Mouse (Mus musculus) intestine, embryonic 14.5 days (tissue): ENCODE data around the gene Txndc2. TPM values are rescaled to one million over a fixed set of nuclear protein-coding genes. Genes with fewer than 3 reads are reported as not detected.

ENCODE experiments used
- ATAC-seq: fragments of 200-750 bp; cut with Nextera tagmentation; replicated peaks from 2 replicates; pipeline ENCODE4 v1.8.0; 2017; ENCODE audit warnings: low read depth, moderate number of reproducible peaks, moderate TSS enrichment, moderate library complexity; ENCODE audit not compliant: low FRiP score, low TSS enrichment
- DNase-seq: peaks from one replicate; pipeline ENCODE4 v3.0.0-alpha.2; 2018; ENCODE audit warnings: low spot score
- H3K27ac ChIP-seq: fragments of 300-500 bp; sonication (generic); 2 replicates; pipeline ENCODE4 v1.5.1; 2014; ENCODE audit warnings: low read depth, mild to moderate bottlenecking, control low read depth
- H3K27me3 ChIP-seq: fragments of 300-500 bp; sonication (generic); replicated peaks from 2 replicates; pipeline ENCODE4 v1.6.1; 2014; ENCODE audit warnings: low read length, control low read depth; ENCODE audit not compliant: control insufficient read depth, insufficient read depth
- H3K36me3 ChIP-seq: fragments of 300-500 bp; sonication (generic); 2 replicates; pipeline ENCODE4 v1.6.1; 2014; ENCODE audit warnings: low read length, control low read depth; ENCODE audit not compliant: control insufficient read depth, insufficient read depth
- H3K4me1 ChIP-seq: fragments of 300-500 bp; sonication (generic); replicated peaks from 2 replicates; pipeline ENCODE4 v1.6.1; 2014; ENCODE audit warnings: low read length, control low read depth, mixed read lengths; ENCODE audit not compliant: control insufficient read depth, insufficient read depth
- H3K4me2 ChIP-seq: fragments of 300-500 bp; sonication (generic); 2 replicates; pipeline ENCODE4 v1.6.1; 2014; ENCODE audit warnings: low read length
- H3K4me3 ChIP-seq: fragments of 300-500 bp; sonication (generic); 2 replicates; pipeline ENCODE4 v1.5.1; 2014; ENCODE audit warnings: low read depth, low read length, control low read depth, mixed read lengths
- H3K9ac ChIP-seq: fragments of 300-500 bp; sonication (generic); 2 replicates; pipeline ENCODE4 v1.6.1; 2014; ENCODE audit warnings: mild to moderate bottlenecking, low read length
- H3K9me3 ChIP-seq: fragments of 300-500 bp; sonication (generic); 2 replicates; pipeline ENCODE4 v1.6.1; 2016; ENCODE audit warnings: low read length, control low read depth; ENCODE audit not compliant: control insufficient read depth
- WGBS: fragments of 180-500 bp; shearing (Covaris S2); extraction: QIAGEN DNeasy Blood & Tissue Kit; methylation state at CpG from one replicate; pipeline ENCODE4 v1.1.7; 2014; 5-methylcytosine and 5-hydroxymethylcytosine counted together
- polyA plus RNA-seq: library from polyadenylated mRNA; unstranded; fragments of >200 nt; fragmentation: Nextera tagmentation; extraction: Ambion mirVana; gene quantifications from 2 replicates; pipeline ENCODE4 v1.2.1, GENCODE M21; 2014

Txndc2 gene
- polyA plus RNA-seq, 1 experiment from 2014 or later, result not detected

- Histone ChIP-seq H3K4me2 (no peak overlapping the region), H3K4me1 (no peaks in the 10 kb centered on the region), H3K9me3 (no peaks in the 10 kb centered on the region), H3K9ac (no peak overlapping the region), H3K36me3 (no peaks in the 10 kb centered on the region), H3K27ac (no peak overlapping the region), H3K4me3 (no peak overlapping the region), H3K27me3 (no peaks in the 10 kb centered on the region)
- 88% methylated on average over 9 of the region's 9 CpGs for WGBS
- no peak for ATAC-seq
- DNase-seq, result no peak
Observed at GRCm38 (mm10) chr17:65648371-65649174, 6.6 kb upstream of the Txndc2 start.

DNA sequence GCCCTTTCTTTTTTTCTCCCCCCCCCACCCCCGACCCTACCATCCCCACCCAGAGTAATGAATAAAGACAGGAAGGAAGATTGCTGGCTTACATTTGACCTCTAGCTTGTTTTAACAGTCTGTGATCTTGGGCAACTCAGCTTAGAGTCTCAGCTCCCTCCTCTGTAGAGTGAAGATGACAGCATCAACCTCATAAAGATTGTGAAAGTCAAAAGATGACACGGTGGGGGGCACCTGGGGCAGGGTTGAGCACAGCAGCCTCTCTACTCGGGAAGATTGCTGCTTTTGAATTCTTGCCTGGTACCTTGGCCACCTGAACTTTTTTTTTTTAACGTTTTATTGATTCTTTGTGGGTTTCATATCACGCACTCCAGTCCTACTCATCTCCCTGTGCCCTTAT, 6.0 kb upstream of the Txndc2 start:
- WGBS, result 56% methylated on average over 5 of the region's 5 CpGs
- Histone ChIP-seq H3K36me3 (no peaks in the 10 kb centered on the region), H3K9ac (no peak overlapping the region), H3K4me2 (no peak overlapping the region), H3K9me3 (no peaks in the 10 kb centered on the region), H3K27me3 (no peaks in the 10 kb centered on the region), H3K4me1 (peaks cover 4% of the 10 kb centered on the region), H3K27ac (no peak overlapping the region), H3K4me3 (no peak overlapping the region)
- ATAC-seq (no peak), DNase-seq (no peak)

DNA sequence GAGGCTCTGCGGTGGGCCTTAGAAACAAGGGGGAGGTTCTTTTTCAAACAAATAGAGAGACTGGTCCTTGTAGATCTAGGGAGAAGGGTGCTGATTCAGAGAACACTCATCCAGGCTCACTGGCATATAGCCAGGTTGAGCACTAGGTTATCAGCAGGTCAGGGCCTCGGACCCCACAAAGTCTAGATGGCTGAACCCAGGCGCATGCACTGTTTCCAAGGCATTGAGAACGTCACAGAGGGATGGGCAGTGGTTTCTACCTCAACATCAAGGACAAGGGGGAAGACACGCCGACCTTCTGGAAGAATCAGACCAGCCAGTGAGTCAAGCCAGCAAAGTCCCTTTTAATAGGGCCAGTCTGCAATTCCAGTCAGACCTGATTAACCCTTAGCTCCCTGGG, 5.3 kb upstream of the Txndc2 start:
- Histone ChIP-seq H3K9ac (no peak overlapping the region), H3K4me3 (no peak overlapping the region), H3K27ac (no peak overlapping the region), H3K27me3 (no peaks in the 10 kb centered on the region), H3K4me2 (no peak overlapping the region), H3K36me3 (no peaks in the 10 kb centered on the region), H3K4me1 (peaks cover 4% of the 10 kb centered on the region), H3K9me3 (no peaks in the 10 kb centered on the region)
- WGBS, result 60% methylated on average over 6 of the region's 6 CpGs
- DNase-seq, result no peak
- ATAC-seq, result no peak

- Histone ChIP-seq H3K4me2 (no peak overlapping the region), H3K36me3 (no peaks in the 10 kb centered on the region), H3K9me3 (no peaks in the 10 kb centered on the region), H3K27me3 (no peaks in the 10 kb centered on the region), H3K27ac (0 out of 2 replicates have a peak overlapping the region, but pooled peaks have one; percentile 7), H3K4me1 (peaks cover 4% of the 10 kb centered on the region), H3K9ac (no peak overlapping the region), H3K4me3 (no peak overlapping the region)
- ATAC-seq, result no peak
- no peak for DNase-seq
- 76% methylated on average over 5 of the region's 5 CpGs for WGBS
Observed at GRCm38 (mm10) chr17:65643579-65643978, 1.6 kb upstream of the Txndc2 start.

DNA sequence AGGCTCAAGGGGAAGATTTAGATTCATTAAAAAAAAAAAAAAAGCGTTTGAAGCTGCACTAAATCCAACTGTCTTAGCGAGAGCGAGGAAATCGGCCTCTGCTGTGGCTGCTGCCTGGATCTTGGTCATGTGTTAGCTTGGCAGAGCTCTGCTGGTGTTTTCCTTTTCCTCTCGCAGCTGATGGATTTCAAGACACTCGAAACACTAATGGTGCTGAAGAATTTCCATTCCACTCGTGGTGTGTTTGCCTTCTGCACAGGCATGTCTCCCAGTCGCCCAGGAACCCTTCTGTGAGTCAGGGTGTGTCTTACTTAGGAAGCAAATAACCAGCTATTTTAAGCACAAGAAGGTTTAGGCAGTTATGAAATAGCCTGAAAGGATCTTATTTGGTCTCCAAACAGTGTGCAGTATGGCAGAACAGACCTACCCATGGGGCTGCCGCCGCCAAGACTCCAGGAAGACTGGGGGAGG, 1.1 kb upstream of the Txndc2 start:
- no peaks in the 10 kb centered on the region for H3K9me3 ChIP-seq
- 0 out of 2 replicates have a peak overlapping the region, but pooled peaks have one; percentile 7 for H3K27ac ChIP-seq
- H3K4me2 ChIP-seq, result no peak overlapping the region
- no peak for ATAC-seq
- WGBS, result 33% methylated on average over 10 of the region's 10 CpGs
- DNase-seq, result no peak
- no peak overlapping the region for H3K4me3 ChIP-seq
- no peaks in the 10 kb centered on the region for H3K36me3 ChIP-seq
- H3K9ac ChIP-seq, result no peak overlapping the region
- H3K4me1 ChIP-seq, result peaks cover 4% of the 10 kb centered on the region
- no peaks in the 10 kb centered on the region for H3K27me3 ChIP-seq

- no peak for ATAC-seq
- WGBS, result 74% methylated on average over 5 of the region's 5 CpGs
- H3K9me3 ChIP-seq, result no peaks in the 10 kb centered on the region
- H3K9ac ChIP-seq, result no peak overlapping the region
- peaks cover 4% of the 10 kb centered on the region for H3K4me1 ChIP-seq
- H3K4me2 ChIP-seq, result no peak overlapping the region
- H3K27me3 ChIP-seq, result no peaks in the 10 kb centered on the region
- no peak overlapping the region for H3K27ac ChIP-seq
- no peak overlapping the region for H3K4me3 ChIP-seq
- no peak for DNase-seq
- no peaks in the 10 kb centered on the region for H3K36me3 ChIP-seq
Observed at GRCm38 (mm10) chr17:65642578-65642991, 617 bp upstream of the Txndc2 start.

DNA sequence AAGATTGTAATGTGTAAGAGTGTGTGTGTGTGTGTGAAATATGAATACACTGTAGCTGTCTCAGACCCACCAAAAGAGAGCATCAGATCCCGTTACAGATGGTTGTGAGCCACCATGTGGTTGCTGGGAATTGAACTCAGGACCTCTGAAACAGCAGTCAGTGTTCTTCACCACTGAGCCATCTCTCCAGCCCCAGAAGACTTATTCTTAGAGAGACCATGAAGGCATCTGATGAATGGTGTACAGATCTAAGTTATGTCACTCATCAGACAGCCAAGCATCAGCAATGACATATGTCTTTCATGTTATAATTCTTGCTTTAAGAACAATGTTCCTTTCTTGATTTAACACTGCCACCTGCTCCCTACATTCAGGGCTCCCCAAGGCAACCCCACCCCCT, 2.8 kb downstream of the Txndc2 start:
- no peaks in the 10 kb centered on the region for H3K36me3 ChIP-seq
- H3K4me1 ChIP-seq, result peaks cover 9% of the 10 kb centered on the region
- WGBS, result 96% methylated on average over 1 of the region's 1 CpGs
- H3K9ac ChIP-seq, result no peak overlapping the region
- H3K27ac ChIP-seq, result no peak overlapping the region
- ATAC-seq (no peak), DNase-seq (no peak)
- H3K4me3 ChIP-seq, result no peak overlapping the region
- no peak overlapping the region for H3K4me2 ChIP-seq
- no peaks in the 10 kb centered on the region for H3K9me3 ChIP-seq
- no peaks in the 10 kb centered on the region for H3K27me3 ChIP-seq

DNA sequence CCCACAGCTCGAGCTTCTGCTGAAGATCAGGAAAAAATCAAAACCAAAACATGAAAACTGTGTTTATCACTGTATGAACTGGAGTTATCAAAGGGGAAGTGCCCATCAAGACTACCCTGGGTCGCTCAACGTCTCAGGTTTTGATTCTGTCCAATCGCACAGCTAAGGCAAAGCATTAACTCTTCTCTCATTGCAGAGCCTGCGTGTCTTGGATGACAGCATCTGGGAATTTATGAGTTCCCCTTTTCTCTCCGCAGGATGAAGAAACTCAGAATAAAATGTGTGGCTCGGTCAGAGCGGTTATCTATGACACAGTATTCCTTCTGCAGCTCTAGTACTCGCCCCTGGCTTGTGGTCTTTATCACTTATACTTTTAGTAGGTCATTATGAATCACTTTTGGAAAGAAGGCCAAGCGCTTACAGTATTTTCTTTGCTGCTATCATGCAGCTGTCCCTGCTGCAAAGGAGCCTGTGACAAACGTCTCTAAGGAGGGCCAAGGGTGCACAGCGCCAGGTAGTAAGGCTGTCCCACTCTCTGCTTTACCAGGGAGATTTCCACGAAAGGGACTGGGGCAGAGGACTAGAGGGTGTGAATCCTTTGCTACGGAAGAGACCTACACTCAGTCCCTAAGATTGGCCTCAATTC, 6.1 kb downstream of the Txndc2 start:
- no peak overlapping the region for H3K4me3 ChIP-seq
- no peak overlapping the region for H3K27ac ChIP-seq

More for the DNA sequence above, 6.1 kb downstream of the Txndc2 start:
- H3K36me3 ChIP-seq, result no peaks in the 10 kb centered on the region
- H3K4me2 ChIP-seq, result no peak overlapping the region
- peaks cover 5% of the 10 kb centered on the region; the same call in 1 of the 2 replicates for H3K4me1 ChIP-seq
- DNase-seq (no peak), ATAC-seq (no peak)
- no peaks in the 10 kb centered on the region for H3K9me3 ChIP-seq
- H3K9ac ChIP-seq, result no peak overlapping the region
- H3K27me3 ChIP-seq, result no peaks in the 10 kb centered on the region
- WGBS, result 55% methylated on average over 14 of the region's 14 CpGs
